Mouse (Mus musculus) thymus, adult 2 months (tissue): Measurements from ENCODE around the gene Mpz.

ENCODE experiments used
- CTCF ChIP-seq: fragments of 200-500 bp; IDR thresholded peaks from 2 replicates; pipeline ENCODE4 v1.5.1; 2012; ENCODE audit warnings: mild to moderate bottlenecking, control low read depth, low read length, moderate library complexity, borderline replicate concordance; ENCODE audit not compliant: control insufficient read depth, poor library complexity, insufficient read depth; ENCODE audit errors: extremely low read depth
- POLR2A ChIP-seq: fragments of 200-500 bp; IDR thresholded peaks from 2 replicates; pipeline ENCODE4 v1.6.1; 2012; ENCODE audit warnings: mild to moderate bottlenecking, low read length, control low read depth, moderate library complexity; ENCODE audit not compliant: control insufficient read depth, poor library complexity, insufficient read depth; ENCODE audit errors: extremely low read depth

- no peak for TF ChIP-seq CTCF
- no peak for TF ChIP-seq POLR2A
These were observed 29.1 kb downstream of the Mpz start for GRCm38 (mm10) chr1:171179487-171180171.
